Mouse (Mus musculus): ENCODE measurements at regions not wholly inside any gene's neighbourhood (a gene's known extent, or its start where the extent isn't known, plus 50 kb on each side); places are given as distances from the start of the nearest gene placed in this dataset.

GRCm38 (mm10) chr3:21939738-21940137 is 136.7 kb upstream of the Tbl1xr1 start:
- Histone ChIP-seq H3K36me3 (ENCODE audit: control insufficient read depth, insufficient read depth, low read length) (no peaks in the 10 kb centered on the region), H3K27ac (ENCODE audit: insufficient read depth, low read depth, low read length) (no peak overlapping the region), H3K4me3 (ENCODE audit: low read depth, low read length) (no peak overlapping the region), H3K27me3 (ENCODE audit: control insufficient read depth, insufficient read depth, low read length) (no peaks in the 10 kb centered on the region), H3K4me1 (ENCODE audit: control insufficient read depth, insufficient read depth, insufficient read length, low read length) (peaks cover 21% of the 10 kb centered on the region)
- TF ChIP-seq CTCF (IDR thresholded peaks at IDR 0.05; ENCODE audit: extremely low read depth, insufficient read length, insufficient replicate concordance, low read depth, low read length) (no peak), POLR2A (IDR thresholded peaks at IDR 0.05; ENCODE audit: low read depth, low read length) (no peak)
- 37% methylated on average over 6 of the region's 6 CpGs for WGBS

- no peak for TF ChIP-seq POLR2A (IDR thresholded peaks at IDR 0.05; ENCODE audit: low read depth, low read length)
- TF ChIP-seq CTCF (IDR thresholded peaks at IDR 0.05; ENCODE audit: extremely low read depth, insufficient read length, insufficient replicate concordance, low read depth, low read length) = no peak
- Histone ChIP-seq H3K27me3 (ENCODE audit: control insufficient read depth, insufficient read depth, low read length) (no peaks in the 10 kb centered on the region), H3K4me1 (ENCODE audit: control insufficient read depth, insufficient read depth, insufficient read length, low read length) (peaks cover 16% of the 10 kb centered on the region; the same call in 1 of the 2 replicates), H3K27ac (ENCODE audit: insufficient read depth, low read depth, low read length) (no peak overlapping the region), H3K4me3 (ENCODE audit: low read depth, low read length) (no peak overlapping the region), H3K36me3 (ENCODE audit: control insufficient read depth, insufficient read depth, low read length) (no peaks in the 10 kb centered on the region)
- WGBS = 93% methylated on average over 2 of the region's 2 CpGs
Observed at GRCm38 (mm10) chr3:21941596-21941995, 134.9 kb upstream of the Tbl1xr1 start.

GRCm38 (mm10) chr3:21942912-21943311 is 133.5 kb upstream of the Tbl1xr1 start:
- H3K27ac ChIP-seq (ENCODE audit: insufficient read depth, low read depth, low read length) = no peak overlapping the region
- no peaks in the 10 kb centered on the region for H3K27me3 ChIP-seq (ENCODE audit: control insufficient read depth, insufficient read depth, low read length)
- TF ChIP-seq POLR2A (IDR thresholded peaks at IDR 0.05; ENCODE audit: low read depth, low read length) = no peak
- no peak for TF ChIP-seq CTCF (IDR thresholded peaks at IDR 0.05; ENCODE audit: extremely low read depth, insufficient read length, insufficient replicate concordance, low read depth, low read length)
- no peaks in the 10 kb centered on the region for H3K36me3 ChIP-seq (ENCODE audit: control insufficient read depth, insufficient read depth, low read length)
- WGBS = 90% methylated on average over 1 of the region's 1 CpGs
- H3K4me3 ChIP-seq (ENCODE audit: low read depth, low read length) = no peak overlapping the region
- peaks cover 10% of the 10 kb centered on the region; the same call in 1 of the 2 replicates for H3K4me1 ChIP-seq (ENCODE audit: control insufficient read depth, insufficient read depth, insufficient read length, low read length)

GRCm38 (mm10) chr3:21945775-21946174 is 130.7 kb upstream of the Tbl1xr1 start:
- H3K4me1 ChIP-seq (ENCODE audit: control insufficient read depth, insufficient read depth, insufficient read length, low read length) = no peaks in the 10 kb centered on the region; the same call in 1 of the 2 replicates
- WGBS = 64% methylated on average over 4 of the region's 4 CpGs
- H3K4me3 ChIP-seq (ENCODE audit: low read depth, low read length) = no peak overlapping the region
- H3K36me3 ChIP-seq (ENCODE audit: control insufficient read depth, insufficient read depth, low read length) = no peaks in the 10 kb centered on the region
- no peak overlapping the region for H3K27ac ChIP-seq (ENCODE audit: insufficient read depth, low read depth, low read length)
- TF ChIP-seq POLR2A (IDR thresholded peaks at IDR 0.05; ENCODE audit: low read depth, low read length) = no peak
- no peak for TF ChIP-seq CTCF (IDR thresholded peaks at IDR 0.05; ENCODE audit: extremely low read depth, insufficient read length, insufficient replicate concordance, low read depth, low read length)
- H3K27me3 ChIP-seq (ENCODE audit: control insufficient read depth, insufficient read depth, low read length) = no peaks in the 10 kb centered on the region

- no peak overlapping the region for H3K27ac ChIP-seq (ENCODE audit: insufficient read depth, low read depth, low read length)
- no peaks in the 10 kb centered on the region for H3K27me3 ChIP-seq (ENCODE audit: control insufficient read depth, insufficient read depth, low read length)
- H3K4me3 ChIP-seq (ENCODE audit: low read depth, low read length) = no peak overlapping the region
- TF ChIP-seq POLR2A (IDR thresholded peaks at IDR 0.05; ENCODE audit: low read depth, low read length) (no peak), CTCF (IDR thresholded peaks at IDR 0.05; ENCODE audit: extremely low read depth, insufficient read length, insufficient replicate concordance, low read depth, low read length) (no peak)
- H3K36me3 ChIP-seq (ENCODE audit: control insufficient read depth, insufficient read depth, low read length) = no peaks in the 10 kb centered on the region
- peaks cover under 1% of the 10 kb centered on the region for H3K4me1 ChIP-seq (ENCODE audit: control insufficient read depth, insufficient read depth, insufficient read length, low read length)
- WGBS = 85% methylated on average over 3 of the region's 3 CpGs
Observed at GRCm38 (mm10) chr3:21947320-21948073, 129.0 kb upstream of the Tbl1xr1 start.

- no peak overlapping the region for H3K4me3 ChIP-seq (ENCODE audit: low read depth, low read length)
- TF ChIP-seq CTCF (IDR thresholded peaks at IDR 0.05; ENCODE audit: extremely low read depth, insufficient read length, insufficient replicate concordance, low read depth, low read length) (no peak), POLR2A (IDR thresholded peaks at IDR 0.05; ENCODE audit: low read depth, low read length) (no peak)
- peaks cover 7% of the 10 kb centered on the region for H3K4me1 ChIP-seq (ENCODE audit: control insufficient read depth, insufficient read depth, insufficient read length, low read length)
- no peaks in the 10 kb centered on the region for H3K36me3 ChIP-seq (ENCODE audit: control insufficient read depth, insufficient read depth, low read length)
- H3K27me3 ChIP-seq (ENCODE audit: control insufficient read depth, insufficient read depth, low read length) = no peaks in the 10 kb centered on the region
- H3K27ac ChIP-seq (ENCODE audit: insufficient read depth, low read depth, low read length) = no peak overlapping the region
- WGBS = 79% methylated on average over 4 of the region's 4 CpGs
Observed at GRCm38 (mm10) chr3:21948074-21948659, 128.3 kb upstream of the Tbl1xr1 start.

- H3K27ac ChIP-seq (ENCODE audit: insufficient read depth, low read depth, low read length) = no peak overlapping the region
- no peak for TF ChIP-seq CTCF (IDR thresholded peaks at IDR 0.05; ENCODE audit: extremely low read depth, insufficient read length, insufficient replicate concordance, low read depth, low read length)
- WGBS = 84% methylated on average over 2 of the region's 2 CpGs
- H3K4me1 ChIP-seq (ENCODE audit: control insufficient read depth, insufficient read depth, insufficient read length, low read length) = peaks cover 10% of the 10 kb centered on the region
- no peaks in the 10 kb centered on the region for H3K36me3 ChIP-seq (ENCODE audit: control insufficient read depth, insufficient read depth, low read length)
- H3K4me3 ChIP-seq (ENCODE audit: low read depth, low read length) = no peak overlapping the region
- H3K27me3 ChIP-seq (ENCODE audit: control insufficient read depth, insufficient read depth, low read length) = no peaks in the 10 kb centered on the region
Observed at GRCm38 (mm10) chr3:21949459-21949858, 127.0 kb upstream of the Tbl1xr1 start.

Data from small intestine, adult 2 months (tissue).